Mouse (Mus musculus) spleen, adult 2 months (tissue): ENCODE measurements around the gene Slc30a3. TPM values are rescaled to one million over a fixed set of nuclear protein-coding genes. Genes with fewer than 3 reads are reported as not detected.
"Not testable (repeated sequence)": the region's sequence is repeated elsewhere in the genome, so short reads cannot be mapped to it uniquely, and the experiment has no call there.

Experiments used
- DNase-seq, 2 experiments: peaks; one replicate each; pipeline versions ENCODE4 v3.0.0 to v3.0.0-alpha.2; 2012 to 2021; ENCODE audit warnings: low spot score in 2 of 2, low read depth in 1 of 2
- H3K27ac ChIP-seq: fragments of 200-500 bp; 2 replicates; pipeline ENCODE4 v1.5.1; 2012; ENCODE audit warnings: low read length, inconsistent platforms; ENCODE audit not compliant: insufficient read depth
- H3K27me3 ChIP-seq: fragments of 200-500 bp; 2 replicates; pipeline ENCODE4 v1.6.1; 2012; ENCODE audit warnings: mild to moderate bottlenecking, moderate library complexity, low read length, inconsistent platforms; ENCODE audit not compliant: control insufficient read depth, insufficient read depth
- H3K36me3 ChIP-seq: fragments of 200-500 bp; 2 replicates; pipeline ENCODE4 v1.6.1; 2012; ENCODE audit warnings: mild to moderate bottlenecking, low read length, inconsistent platforms; ENCODE audit not compliant: control insufficient read depth, insufficient read depth
- H3K4me1 ChIP-seq: fragments of 200-500 bp; 2 replicates; pipeline ENCODE4 v1.6.1; 2011; ENCODE audit warnings: inconsistent platforms; ENCODE audit not compliant: control insufficient read depth, insufficient read depth, insufficient read length
- H3K4me3 ChIP-seq: fragments of 200-500 bp; 2 replicates; pipeline ENCODE4 v1.5.1; 2011; ENCODE audit warnings: mild to moderate bottlenecking, inconsistent platforms; ENCODE audit not compliant: insufficient read depth, insufficient read length; ENCODE audit errors: extremely low read depth
- CTCF ChIP-seq: fragments of 200-500 bp; IDR thresholded peaks from 2 replicates; pipeline ENCODE4 v1.5.1; 2011; ENCODE audit warnings: mild to moderate bottlenecking, inconsistent platforms; ENCODE audit not compliant: insufficient read depth, insufficient read length, insufficient replicate concordance; ENCODE audit errors: extremely low read depth
- POLR2A ChIP-seq: fragments of 200-500 bp; IDR thresholded peaks from 2 replicates; pipeline ENCODE4 v1.6.1; 2011; ENCODE audit warnings: low read depth, low read length, inconsistent platforms
- WGBS: fragments of 180-500 bp; shearing (Covaris S2); methylation state at CpG from one replicate; pipeline ENCODE4 v1.1.7; 2018; 5-methylcytosine and 5-hydroxymethylcytosine counted together
- polyA plus RNA-seq: library from polyadenylated mRNA; depleted of rRNA; stranded (reverse); fragments of >200 nt; gene quantifications from 2 replicates; pipeline ENCODE4 v1.2.3, GENCODE M21; 2012; rRNA removed

The Slc30a3 gene
- polyA plus RNA-seq, 1 experiment = 0.09 TPM

GRCm38 (mm10) chr5:31048763-31049641, 59.0 kb downstream of the Slc30a3 start, which contains the start of gene Slc5a6:
TSS of gene Slc5a6 (minus strand) at chr5:31048924.
- 2% methylated on average over 23 of the region's 23 CpGs for WGBS
- peaks cover 1% of the 10 kb centered on the region; the same call in 1 of the 2 replicates for H3K4me1 ChIP-seq

DNA sequence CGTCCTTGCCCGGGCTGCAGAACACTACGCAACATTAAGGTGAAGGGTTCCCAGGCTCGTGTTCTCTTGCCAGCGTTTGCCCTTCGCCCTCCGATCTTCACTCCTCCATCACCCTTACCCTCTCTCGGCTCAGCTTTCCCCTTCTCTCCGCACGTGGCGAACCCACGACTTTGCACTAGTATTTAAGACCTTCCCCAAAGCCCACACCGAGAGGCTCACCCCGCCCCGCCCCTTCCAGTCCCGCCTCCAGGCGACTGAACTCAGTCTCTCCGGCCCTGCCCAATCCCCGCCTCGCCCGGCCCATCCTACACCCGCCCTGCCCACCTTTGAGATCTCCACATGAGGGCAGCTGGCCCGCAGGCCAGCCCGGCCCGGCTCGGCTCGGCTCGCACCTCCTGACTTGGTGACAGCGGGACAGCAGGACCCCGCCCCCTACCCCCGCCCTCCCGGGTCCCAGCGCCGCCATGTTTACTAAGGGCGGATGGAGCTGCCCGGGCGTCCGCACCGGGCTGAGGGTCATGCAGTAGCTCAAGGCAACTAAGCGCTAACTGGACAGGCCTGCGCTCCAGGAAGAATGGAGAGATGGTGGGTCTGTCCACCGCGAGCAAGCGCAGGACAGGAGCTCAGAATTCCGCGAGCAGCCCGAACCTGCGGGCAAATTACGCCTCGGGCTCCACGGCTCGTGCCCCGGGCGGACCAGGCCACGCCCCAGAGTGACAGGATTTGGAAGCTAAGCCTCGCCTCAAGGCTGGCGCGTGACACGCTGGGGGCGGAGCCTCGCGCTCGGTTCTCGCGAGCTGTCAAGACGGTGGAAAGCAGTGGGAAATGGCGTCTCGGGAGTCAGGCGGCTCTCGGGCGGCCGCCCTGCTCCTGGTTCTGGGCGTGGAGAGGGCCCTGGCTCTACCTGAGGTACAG, 59.9 kb downstream of the Slc30a3 start, which contains the start of gene Atraid:
Gene Atraid, plus strand, starts transcription at position 465 of the 915 bp plus-strand sequence.
- DNase-seq = peak; percentile 97 to 98
- WGBS = under 1% methylated on average over 73 of the region's 73 CpGs
- peak within 1 kb of the TSS; percentile 97 for H3K27ac ChIP-seq
- H3K4me3 ChIP-seq = peak within 1 kb of the TSS; percentile 92
- no peaks in the 10 kb centered on the region for H3K4me1 ChIP-seq
- no peak for TF ChIP-seq CTCF
- peak; percentile 89 for TF ChIP-seq POLR2A
- no peaks in the 10 kb centered on the region for H3K27me3 ChIP-seq
- H3K36me3 ChIP-seq = no peaks in the 10 kb centered on the region

More at GRCm38 (mm10) chr5:31048763-31049641, 59.0 kb downstream of the Slc30a3 start, which contains the start of gene Slc5a6:
- peak; percentile 30 to 38 for DNase-seq
- Histone ChIP-seq H3K27me3 (no peaks in the 10 kb centered on the region), H3K4me3 (peak within 1 kb of the TSS; percentile 92), H3K27ac (peak within 1 kb of the TSS; percentile 97), H3K36me3 (no peaks in the 10 kb centered on the region)
- TF ChIP-seq POLR2A = no peak
- TF ChIP-seq CTCF = no peak

DNA sequence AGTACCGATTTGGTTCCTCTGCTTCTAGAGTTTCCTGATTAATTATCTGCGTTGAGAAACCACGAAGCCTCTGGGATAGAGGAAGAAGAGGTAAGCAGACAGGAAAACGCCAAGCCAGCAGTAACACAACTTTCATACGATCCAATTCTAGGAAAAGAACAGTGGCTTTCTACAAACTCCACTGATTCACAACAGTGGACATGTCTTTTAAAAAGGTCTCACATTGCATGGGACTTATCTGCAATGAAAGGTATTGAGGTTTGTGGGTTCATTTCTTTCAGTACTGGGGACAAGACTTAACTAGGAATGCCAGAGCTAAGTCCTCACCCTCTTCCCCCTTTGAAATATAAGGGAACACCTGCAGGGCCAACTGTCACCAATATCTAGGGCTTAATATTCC, 61.0 kb downstream of the Slc30a3 start:
- Histone ChIP-seq H3K27ac (no peak overlapping the region), H3K4me1 (no peaks in the 10 kb centered on the region), H3K27me3 (no peaks in the 10 kb centered on the region), H3K36me3 (0 out of 2 replicates have a peak, but pooled peaks cover 5% of the 10 kb centered on the region), H3K4me3 (no peak overlapping the region; the same call in 1 of the 2 replicates)
- 35% methylated on average over 5 of the region's 5 CpGs for WGBS
- DNase-seq = no peak
- TF ChIP-seq CTCF (no peak), POLR2A (no peak)

GRCm38 (mm10) chr5:31046416-31046815, 61.6 kb downstream of the Slc30a3 start:
- H3K36me3 ChIP-seq = peaks cover 8% of the 10 kb centered on the region; the same call in 1 of the 2 replicates
- H3K27ac ChIP-seq = no peak overlapping the region
- H3K4me1 ChIP-seq = no peaks in the 10 kb centered on the region
- no peak for DNase-seq
- H3K4me3 ChIP-seq = no peak overlapping the region
- TF ChIP-seq POLR2A (no peak), CTCF (no peak)
- H3K27me3 ChIP-seq = no peaks in the 10 kb centered on the region
- 94% methylated on average over 6 of the region's 6 CpGs for WGBS

GRCm38 (mm10) chr5:31038171-31038845, 69.7 kb downstream of the Slc30a3 start:
- Histone ChIP-seq H3K4me3 (no peak overlapping the region), H3K27me3 (no peaks in the 10 kb centered on the region), H3K4me1 (no peaks in the 10 kb centered on the region), H3K27ac (no peak overlapping the region), H3K36me3 (peaks cover 18% of the 10 kb centered on the region)
- DNase-seq = no peak
- TF ChIP-seq POLR2A (no peak), CTCF (no peak)
- 90% methylated on average over 7 of the region's 7 CpGs for WGBS

DNA sequence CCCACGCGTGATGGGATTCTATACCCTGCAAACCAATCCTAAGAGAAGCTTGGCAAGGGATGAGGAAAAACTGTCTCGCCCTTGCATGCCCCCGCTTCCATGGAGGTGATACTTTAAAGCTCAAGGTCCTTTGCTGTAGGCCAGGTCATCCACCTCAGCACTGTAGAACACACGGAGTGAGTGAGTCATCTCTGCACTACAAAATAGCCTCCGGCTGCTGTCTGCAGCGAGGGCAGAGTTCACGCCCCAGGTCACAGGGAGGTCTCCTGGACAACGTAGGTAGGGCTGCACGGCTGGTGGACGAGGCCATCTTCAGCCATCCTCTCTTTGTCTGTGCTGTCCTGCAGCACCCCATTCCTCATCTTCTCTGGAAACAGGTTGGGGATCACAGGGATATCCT, 71.5 kb downstream of the Slc30a3 start:
- H3K4me1 ChIP-seq, DNase-seq, H3K27ac ChIP-seq, H3K4me3 ChIP-seq, H3K27me3 ChIP-seq: not testable (repeated sequence)
- peaks cover 11% of the 10 kb centered on the region for H3K36me3 ChIP-seq
- WGBS = 94% methylated on average over 11 of the region's 11 CpGs

Other genes starting within 250 kb of the Slc30a3 start
- gene Tmem214, start 240.2 kb downstream of the Slc30a3 start, polyA plus RNA-seq = 60.3 and 67.4 TPM in 2 replicates
- gene Agbl5, start 219.5 kb downstream of the Slc30a3 start, polyA plus RNA-seq = 11.6 and 16.1 TPM in 2 replicates
- gene Ost4, start 200.4 kb downstream of the Slc30a3 start, polyA plus RNA-seq = 143 and 161 TPM in 2 replicates
- 83.9 and 104 TPM in 2 replicates for gene Emilin1, start 194.8 kb downstream of the Slc30a3 start, polyA plus RNA-seq
- gene Khk, start 186.8 kb downstream of the Slc30a3 start, polyA plus RNA-seq = 28.0 and 30.2 TPM in 2 replicates
- 0.47 and 0.76 TPM in 2 replicates for gene Cgref1, start 162.6 kb downstream of the Slc30a3 start, polyA plus RNA-seq
- 227 and 270 TPM in 2 replicates for gene Preb, start 147.9 kb downstream of the Slc30a3 start, polyA plus RNA-seq
- gene Tcf23, start 139.6 kb downstream of the Slc30a3 start, polyA plus RNA-seq = 0.29 and 0.34 TPM in 2 replicates
- gene Atraid, start 59.9 kb downstream of the Slc30a3 start, polyA plus RNA-seq = 43.9 and 53.5 TPM in 2 replicates
- gene Slc5a6, start 59.3 kb downstream of the Slc30a3 start, polyA plus RNA-seq = 16.0 and 16.3 TPM in 2 replicates
- gene Cad, start 53.5 kb downstream of the Slc30a3 start, polyA plus RNA-seq = 44.0 and 52.5 TPM in 2 replicates
- gene Dnajc5g, start 2.0 kb downstream of the Slc30a3 start, polyA plus RNA-seq = not detected in 2 replicates
- gene Trim54, start 8.5 kb upstream of the Slc30a3 start, polyA plus RNA-seq = not detected in 2 replicates
- gene Ucn, start 30.6 kb upstream of the Slc30a3 start, polyA plus RNA-seq = not detected in 2 replicates
- 32.0 and 34.9 TPM in 2 replicates for gene Mpv17, start 46.0 kb upstream of the Slc30a3 start, polyA plus RNA-seq
- gene Gm29609, start 71.7 kb upstream of the Slc30a3 start, polyA plus RNA-seq = 1.4 and 2.1 TPM in 2 replicates
- 47.3 and 48.9 TPM in 2 replicates for gene Gtf3c2, start 71.9 kb upstream of the Slc30a3 start, polyA plus RNA-seq
- gene Snx17, start 85.0 kb upstream of the Slc30a3 start, polyA plus RNA-seq = 58.4 and 66.9 TPM in 2 replicates
- 31.9 and 40.4 TPM in 2 replicates for gene Eif2b4, start 85.2 kb upstream of the Slc30a3 start, polyA plus RNA-seq
- 49.3 and 79.8 TPM in 2 replicates for gene Zfp513, start 94.1 kb upstream of the Slc30a3 start, polyA plus RNA-seq
- gene Ppm1g, start 112.5 kb upstream of the Slc30a3 start, polyA plus RNA-seq = 65.7 and 110 TPM in 2 replicates
- gene Nrbp1, start 132.6 kb upstream of the Slc30a3 start, polyA plus RNA-seq = 148 and 199 TPM in 2 replicates
- 0.27 and 0.29 TPM in 2 replicates for gene Gm9970, start 133.0 kb upstream of the Slc30a3 start, polyA plus RNA-seq
- 25.0 and 37.0 TPM in 2 replicates for gene Krtcap3, start 143.5 kb upstream of the Slc30a3 start, polyA plus RNA-seq
- gene Ift172, start 182.9 kb upstream of the Slc30a3 start, polyA plus RNA-seq = 17.0 and 18.4 TPM in 2 replicates
- 3.6 and 4.9 TPM in 2 replicates for gene Fndc4, start 187.8 kb upstream of the Slc30a3 start, polyA plus RNA-seq
- gene Gckr, start 189.2 kb upstream of the Slc30a3 start, polyA plus RNA-seq = 0.08 TPM in 1 of 2 replicates, not detected in the other